Mouse (Mus musculus): Measurements from ENCODE around the gene Tgfbi.

GRCm38 (mm10) chr13:56678826-56679504 is 69.6 kb downstream of the Tgfbi start:
- TF ChIP-seq GATA1 (IDR thresholded peaks at IDR 0.05; ENCODE audit: borderline replicate concordance, low read length) (no peak), CTCF (IDR thresholded peaks at IDR 0.05; ENCODE audit: low read depth, low read length) (no peak), GATA2 (IDR thresholded peaks at IDR 0.05; ENCODE audit: borderline replicate concordance, low read depth, low read length) (no peak), POLR2AphosphoS5 (IDR thresholded peaks at IDR 0.05; ENCODE audit: insufficient replicate concordance, low read depth, low read length) (no peak)
